Mouse (Mus musculus) olfactory bulb, adult 2 months (tissue): Measurements from ENCODE around the gene Slc17a8. TPM values are rescaled to one million over a fixed set of nuclear protein-coding genes. Genes with fewer than 3 reads are reported as not detected.
"Not testable (repeated sequence)": the region's sequence is repeated elsewhere in the genome, so short reads cannot be mapped to it uniquely, and the experiment has no call there.

Experiments
- H3K27ac ChIP-seq: fragments of 200-500 bp; 2 replicates; pipeline ENCODE4 v1.5.1; 2012; ENCODE audit warnings: low read depth, low read length; ENCODE audit not compliant: insufficient read depth
- H3K4me1 ChIP-seq: fragments of 200-500 bp; 2 replicates; pipeline ENCODE4 v1.6.1; 2012; ENCODE audit warnings: low read length; ENCODE audit not compliant: control insufficient read depth, insufficient read depth
- H3K4me3 ChIP-seq: fragments of 200-500 bp; 2 replicates; pipeline ENCODE4 v1.5.1; 2012; ENCODE audit warnings: mild to moderate bottlenecking, low read depth, low read length, moderate library complexity; ENCODE audit not compliant: insufficient read depth
- CTCF ChIP-seq: fragments of 200-500 bp; IDR thresholded peaks from 2 replicates; pipeline ENCODE4 v1.5.1; 2012; ENCODE audit warnings: low read depth, mild to moderate bottlenecking, low read length, moderate library complexity; ENCODE audit not compliant: insufficient read depth
- POLR2A ChIP-seq: fragments of 200-500 bp; IDR thresholded peaks from 2 replicates; pipeline ENCODE4 v1.6.1; 2012; ENCODE audit warnings: mild to moderate bottlenecking, low read depth, low read length, moderate library complexity; ENCODE audit not compliant: insufficient read depth
- WGBS: fragments of 180-500 bp; shearing (Covaris S2); methylation state at CpG from one replicate; pipeline ENCODE4 v1.1.7; 2018; 5-methylcytosine and 5-hydroxymethylcytosine counted together
- polyA plus RNA-seq: library from polyadenylated mRNA; stranded (reverse); fragments of >200 nt; gene quantifications from 2 replicates; pipeline ENCODE4 v1.2.4, GENCODE M21; 2012; ENCODE audit warnings: low replicate concordance; ENCODE audit not compliant: missing spikeins, insufficient read depth, insufficient read length

The Slc17a8 gene
- not detected in 2 replicates for polyA plus RNA-seq

DNA sequence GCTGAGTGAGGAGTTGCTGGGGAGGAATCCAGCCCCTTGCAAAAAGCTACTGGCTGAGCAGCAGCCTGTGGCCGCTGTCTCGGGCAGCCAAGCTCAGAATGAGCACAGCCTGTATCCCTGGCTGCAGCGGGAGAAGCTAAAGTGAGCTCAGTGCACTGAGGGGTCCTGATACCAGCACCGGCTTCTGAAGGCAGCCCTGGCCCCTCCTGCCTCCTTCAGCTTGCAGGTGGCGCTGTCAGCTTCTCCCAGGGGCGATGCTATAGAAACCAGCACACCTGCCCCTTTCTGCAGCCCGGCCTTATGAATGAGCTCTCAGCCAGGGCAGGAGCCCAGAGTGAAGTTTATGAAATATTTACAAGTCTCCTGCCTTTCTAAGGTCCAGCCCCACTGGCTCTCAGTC, at the start of gene Slc17a8:
TSS of gene Slc17a8 (minus strand) at position 125 of the 400 bp plus-strand sequence.
- WGBS: 40% methylated on average over 7 of the region's 7 CpGs
- no peak within 1 kb of the TSS for H3K27ac ChIP-seq
- H3K4me3 ChIP-seq: no peak within 1 kb of the TSS
- no peaks in the 10 kb centered on the region for H3K4me1 ChIP-seq
- TF ChIP-seq CTCF: no peak
- no peak for TF ChIP-seq POLR2A

DNA sequence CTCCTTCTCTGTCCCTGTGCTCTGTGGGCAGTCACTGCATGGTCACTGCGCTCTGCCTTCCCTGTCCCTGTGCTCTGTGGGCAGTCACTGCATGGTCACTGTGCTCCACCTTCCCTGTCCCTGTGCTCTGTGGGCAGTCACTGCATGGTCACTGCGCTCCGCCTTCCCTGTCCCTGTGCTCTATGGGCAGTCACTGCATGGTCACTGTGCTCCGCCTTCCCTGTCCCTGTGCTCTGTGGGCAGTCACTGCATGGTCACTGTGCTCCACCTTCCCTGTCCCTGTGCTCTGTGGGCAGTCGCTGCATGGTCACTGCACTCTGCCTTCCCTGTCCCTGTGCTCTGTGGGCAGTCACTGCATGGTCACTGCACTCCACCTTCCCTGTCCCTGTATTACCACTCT, 49.3 kb upstream of the Slc17a8 start:
- not testable (repeated sequence) for H3K4me1 ChIP-seq, H3K27ac ChIP-seq, H3K4me3 ChIP-seq
- WGBS: 96% methylated on average over 5 of the region's 5 CpGs

DNA sequence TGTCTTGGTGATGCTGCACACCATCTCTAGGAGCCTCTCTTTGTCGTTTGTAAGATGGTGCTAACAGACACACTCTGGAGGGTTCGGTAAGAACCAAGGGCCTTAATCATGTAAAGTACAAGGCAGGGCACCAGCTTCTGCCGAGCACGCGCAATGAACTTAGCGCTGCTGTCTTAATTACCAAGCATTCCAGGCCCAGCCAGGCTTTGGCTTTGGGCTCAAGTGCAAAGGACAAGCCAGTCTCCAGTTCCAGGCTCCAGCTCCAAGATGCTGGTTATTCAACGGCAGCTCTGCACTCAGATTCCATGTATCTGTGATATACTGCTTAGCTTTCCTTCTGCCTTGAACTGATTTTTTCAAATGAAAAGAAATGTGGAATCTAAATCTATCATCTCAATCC, 46.5 kb upstream of the Slc17a8 start:
- Histone ChIP-seq H3K27ac (no peak overlapping the region), H3K4me1 (no peaks in the 10 kb centered on the region), H3K4me3 (no peak overlapping the region)
- WGBS: 67% methylated on average over 7 of the region's 7 CpGs
- TF ChIP-seq POLR2A (no peak), CTCF (no peak)

DNA sequence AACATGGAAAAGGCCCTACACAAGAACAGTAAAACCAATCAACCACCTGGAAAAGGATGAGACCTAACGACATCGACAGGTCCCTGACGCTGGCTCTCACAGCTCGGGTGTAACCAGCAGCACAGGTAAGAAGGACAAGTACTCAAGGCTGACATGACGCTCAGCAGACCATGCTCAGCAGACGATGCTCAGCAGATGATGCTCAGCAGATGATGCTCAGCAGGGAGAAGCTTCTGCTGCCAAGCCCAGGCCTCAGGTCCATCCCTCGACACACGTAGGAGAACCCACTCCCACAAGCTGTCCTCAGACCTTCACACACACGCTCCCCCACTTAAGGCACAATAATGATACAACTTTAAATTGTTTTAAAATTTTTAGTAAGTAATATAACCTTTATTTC, 44.6 kb upstream of the Slc17a8 start:
- Histone ChIP-seq H3K4me3 (no peak overlapping the region), H3K4me1 (no peaks in the 10 kb centered on the region), H3K27ac (no peak overlapping the region)
- no peak for TF ChIP-seq POLR2A
- no peak for TF ChIP-seq CTCF
- 95% methylated on average over 9 of the region's 9 CpGs for WGBS

DNA sequence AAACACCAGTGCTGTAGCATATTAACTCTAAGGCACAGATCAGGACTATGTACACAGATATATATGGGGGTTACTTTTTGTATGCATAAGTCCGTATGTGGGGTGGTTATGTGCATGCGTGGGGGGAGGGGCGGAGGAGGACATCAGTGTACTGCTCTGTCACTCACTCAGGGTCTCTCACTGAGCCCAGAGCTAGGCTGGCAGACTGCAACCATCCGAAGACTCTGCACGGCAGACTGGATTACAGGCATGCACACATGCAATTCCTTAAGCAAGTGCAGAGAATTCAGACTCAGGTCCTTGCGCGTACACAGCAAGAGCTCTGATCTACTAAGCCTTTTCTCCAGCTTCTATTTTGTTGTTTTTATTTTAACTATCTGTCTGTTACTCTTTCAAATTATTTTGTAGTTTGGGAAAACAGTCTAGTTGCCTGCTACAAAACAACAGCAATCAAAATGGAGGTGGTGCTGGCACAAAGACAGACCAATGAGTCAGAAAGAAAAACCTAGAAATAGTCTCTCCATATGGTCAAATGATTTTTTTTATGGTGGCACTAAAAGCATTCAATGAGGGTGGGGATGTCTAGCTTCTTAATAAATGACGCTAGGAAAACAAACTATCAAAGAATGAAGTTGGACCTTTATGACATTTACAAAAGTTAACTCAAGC, 44.1 kb upstream of the Slc17a8 start:
- H3K27ac ChIP-seq: no peak overlapping the region
- WGBS: 93% methylated on average over 8 of the region's 8 CpGs

DNA sequence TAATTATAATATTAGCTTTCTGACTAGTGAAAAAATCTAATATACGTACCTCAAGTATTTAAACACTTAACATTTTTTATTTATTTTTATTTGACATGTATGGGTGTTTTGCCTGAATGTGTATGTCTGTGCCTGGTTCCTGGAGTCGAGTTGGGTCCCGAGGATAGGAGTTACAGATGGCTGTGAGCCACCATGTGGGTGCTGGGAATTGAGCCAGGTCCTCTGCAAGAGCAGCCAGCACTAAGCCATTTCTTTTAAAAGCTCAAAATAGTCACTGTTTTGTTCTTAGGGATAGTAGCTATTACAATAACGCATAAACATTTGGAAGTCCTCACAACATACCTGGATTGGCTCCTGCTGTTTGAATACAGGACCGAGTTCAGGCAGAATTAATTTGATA, 35.3 kb upstream of the Slc17a8 start:
- TF ChIP-seq POLR2A (no peak), CTCF (no peak)
- no peak overlapping the region for H3K27ac ChIP-seq
- 39% methylated on average over 5 of the region's 5 CpGs for WGBS
- H3K4me3 ChIP-seq: no peak overlapping the region
- no peaks in the 10 kb centered on the region for H3K4me1 ChIP-seq

More for the DNA sequence above, 44.1 kb upstream of the Slc17a8 start:
- TF ChIP-seq POLR2A (no peak), CTCF (no peak)
- H3K4me3 ChIP-seq: no peak overlapping the region
- H3K4me1 ChIP-seq: no peaks in the 10 kb centered on the region

DNA sequence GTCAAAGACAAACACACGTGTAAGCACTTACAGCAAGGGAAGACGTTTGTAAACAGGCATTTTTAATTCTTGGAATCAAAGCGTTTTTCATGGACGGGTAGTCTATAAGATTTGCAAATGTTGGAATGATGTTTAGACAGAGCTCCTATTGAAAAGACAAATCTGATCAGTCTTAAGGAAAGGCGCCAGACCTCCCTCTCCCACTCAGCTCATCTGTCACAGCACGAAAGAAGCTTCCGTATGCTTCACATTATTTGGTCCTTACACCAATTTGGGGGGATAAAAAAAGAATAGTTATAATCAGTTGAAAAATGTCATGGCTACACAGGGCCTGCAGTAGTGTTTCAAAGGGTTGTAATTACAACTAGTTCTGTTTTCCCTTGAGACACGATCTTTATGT, 31.9 kb upstream of the Slc17a8 start:
- Histone ChIP-seq H3K4me3 (no peak overlapping the region), H3K4me1 (no peaks in the 10 kb centered on the region), H3K27ac (no peak overlapping the region)
- TF ChIP-seq POLR2A (no peak), CTCF (no peak)
- WGBS: 75% methylated on average over 8 of the region's 8 CpGs

DNA sequence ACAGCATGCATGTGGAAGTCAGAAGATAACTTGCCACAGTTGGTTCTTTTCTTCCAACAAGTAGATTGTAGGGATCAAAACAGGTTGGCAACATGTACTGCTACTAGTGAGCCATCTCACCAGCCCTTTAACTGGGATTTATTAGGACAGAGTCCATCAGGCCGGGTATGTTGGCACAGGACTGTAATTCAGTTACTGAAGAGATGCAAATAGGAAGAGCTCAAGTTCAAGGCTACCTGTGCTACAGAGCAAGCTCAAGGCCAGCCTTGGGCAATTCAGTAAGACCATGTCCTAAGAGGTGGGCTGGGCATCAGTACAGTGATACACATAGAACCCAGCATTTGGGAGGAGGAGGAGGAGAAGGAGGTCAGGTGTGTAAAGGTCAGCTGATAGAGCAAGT, 30.6 kb upstream of the Slc17a8 start:
- no peak for TF ChIP-seq POLR2A
- Histone ChIP-seq H3K4me3 (no peak overlapping the region), H3K27ac (no peak overlapping the region), H3K4me1 (no peaks in the 10 kb centered on the region)
- WGBS: 74% methylated on average over 1 of the region's 1 CpGs

DNA sequence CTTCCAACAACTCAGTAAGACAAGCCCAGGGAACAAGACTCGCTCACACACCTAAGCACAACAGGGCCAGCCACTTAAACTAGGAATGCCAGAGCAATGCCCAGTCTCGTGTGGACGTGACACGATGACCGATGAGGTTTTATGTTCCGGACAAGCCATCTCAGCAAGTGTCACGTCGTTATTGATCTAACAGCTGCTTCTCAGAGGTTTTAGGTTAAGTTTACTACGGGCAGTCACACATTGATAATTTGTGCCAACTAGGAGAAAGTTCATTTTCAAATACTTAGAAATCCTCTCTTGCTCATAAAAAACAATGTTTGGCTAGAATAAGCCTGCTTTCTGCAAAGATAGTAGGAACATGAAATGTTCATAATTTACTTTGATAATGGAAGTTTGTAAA, 25.9 kb upstream of the Slc17a8 start:
- 90% methylated on average over 9 of the region's 9 CpGs for WGBS

DNA sequence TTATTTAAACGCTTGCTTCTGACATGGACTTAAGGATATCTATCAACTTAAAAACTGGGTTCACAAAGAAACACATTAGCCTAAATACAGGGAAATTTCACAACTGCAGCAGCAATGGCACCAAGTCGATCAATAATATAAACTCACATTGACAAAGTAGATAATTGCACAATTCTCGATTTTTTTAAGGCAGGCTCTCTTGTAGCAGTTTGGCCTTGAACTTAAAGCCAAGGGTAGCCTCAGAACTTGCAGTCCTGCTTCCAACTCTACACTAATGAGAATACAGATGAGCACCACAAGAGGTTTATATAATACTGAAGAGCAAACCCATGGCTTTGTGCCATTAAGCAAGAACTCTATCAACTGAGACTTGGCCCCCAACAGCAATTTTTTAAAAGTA, 15.9 kb upstream of the Slc17a8 start:
- 96% methylated on average over 3 of the region's 3 CpGs for WGBS
- H3K27ac ChIP-seq: no peak overlapping the region
- no peak for TF ChIP-seq POLR2A
- no peak for TF ChIP-seq CTCF
- no peak overlapping the region for H3K4me3 ChIP-seq
- no peaks in the 10 kb centered on the region for H3K4me1 ChIP-seq

More for the DNA sequence above, 25.9 kb upstream of the Slc17a8 start:
- H3K27ac ChIP-seq: no peak overlapping the region
- TF ChIP-seq CTCF: no peak
- TF ChIP-seq POLR2A: no peak
- no peak overlapping the region for H3K4me3 ChIP-seq
- H3K4me1 ChIP-seq: no peaks in the 10 kb centered on the region
